15 mouse cellular contexts compared by ENCODE assay signal in the genomic region with DNA sequence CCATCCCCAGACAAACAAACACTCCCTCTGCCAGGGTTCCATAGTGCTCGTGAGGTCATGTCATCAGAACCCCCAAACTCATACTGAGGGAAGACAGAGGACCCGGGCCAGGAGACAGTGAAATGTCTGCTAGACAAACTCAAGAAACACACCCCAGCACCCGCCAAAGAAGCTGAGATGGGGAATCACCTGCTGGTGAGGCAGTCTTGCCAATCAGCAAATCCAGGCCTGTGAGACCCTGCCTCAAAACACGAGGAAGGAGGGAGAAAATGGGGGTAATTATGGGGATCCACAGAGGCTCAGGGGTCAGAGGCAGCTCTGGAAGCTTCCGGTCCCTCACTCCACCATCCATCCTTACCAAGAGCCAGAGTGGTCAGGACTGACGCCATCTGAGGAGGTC. TPM values are rescaled to one million over a fixed set of nuclear protein-coding genes. Genes with fewer than 3 reads are reported as not detected.
DNase-seq lines count a peak whose midpoint lies in the region; ATAC-seq and TF ChIP-seq lines count a peak whose summit lies in the region.
"Had no signal": no experiment of that assay in that cellular context is flagged by ENCODE, and none has a peak within 500 bp of the region (broad histone marks: within the 10 kb centered on the region; RNA-seq: fewer than 3 reads in every experiment).

No protein-coding gene starts in this region.

- H3K4me2 ChIP-seq in kidney, embryonic 15.5 days: no peak overlapping the region
- peak overlapping the region; percentile 51 for H3K4me2 ChIP-seq in forebrain, embryonic 16.5 days (ENCODE audit: low read length)
- peak overlapping the region; percentile 41 for H3K4me2 ChIP-seq in midbrain, embryonic 13.5 days (replicated peaks)
- H3K4me2 ChIP-seq: liver, embryonic 15.5 days had no signal

- H3K36me3 ChIP-seq in kidney, embryonic 15.5 days: 0 out of 2 replicates have a peak, but pooled peaks cover 2% of the 10 kb centered on the region
- peaks cover 21% of the 10 kb centered on the region for H3K36me3 ChIP-seq in embryonic facial prominence, embryonic 10.5 days (replicated peaks)
- H3K36me3 ChIP-seq in forebrain, embryonic 16.5 days (ENCODE audit: control insufficient read depth, insufficient read depth): no peaks in the 10 kb centered on the region; the same call in 1 of the 2 replicates
- peaks cover 15% of the 10 kb centered on the region for H3K36me3 ChIP-seq in midbrain, embryonic 13.5 days
- H3K36me3 ChIP-seq: liver, embryonic 15.5 days had no signal

- H3K4me1 ChIP-seq in kidney, embryonic 15.5 days: peaks cover 87% of the 10 kb centered on the region
- peaks cover 77% of the 10 kb centered on the region for H3K4me1 ChIP-seq in embryonic facial prominence, embryonic 10.5 days
- H3K4me1 ChIP-seq in forebrain, embryonic 16.5 days (replicated peaks; ENCODE audit: control insufficient read depth, insufficient read depth, low read length): peaks cover 92% of the 10 kb centered on the region
- H3K4me1 ChIP-seq in midbrain, embryonic 13.5 days (replicated peaks): peaks cover 99% of the 10 kb centered on the region

- ATAC-seq in kidney, embryonic 15.5 days (replicated peaks; ENCODE audit: low FRiP score): no peak
- ATAC-seq in forebrain, embryonic 16.5 days: no peak
- no peak for ATAC-seq in midbrain, embryonic 13.5 days
- ATAC-seq: activated CD4-positive, CD25-positive, alpha-beta regulatory T cell, adult 4 months had no signal

- H3K27ac ChIP-seq in kidney, embryonic 15.5 days: peak overlapping the region; percentile 48; the same call in 1 of the 2 replicates
- peak overlapping the region; percentile 67 for H3K27ac ChIP-seq in embryonic facial prominence, embryonic 10.5 days (replicated peaks)
- H3K27ac ChIP-seq in forebrain, embryonic 16.5 days (ENCODE audit: low read length): peak overlapping the region; percentile 97
- peak overlapping the region; percentile 94 for H3K27ac ChIP-seq in midbrain, embryonic 13.5 days
- no peak overlapping the region for H3K27ac ChIP-seq in left cerebral cortex, adult 2 months
- H3K27ac ChIP-seq: gastrocnemius, adult 2 months; liver, embryonic 15.5 days had no signal

- no peak overlapping the region for H3K9ac ChIP-seq in kidney, embryonic 15.5 days
- H3K9ac ChIP-seq in forebrain, embryonic 16.5 days (replicated peaks; ENCODE audit: low read depth, low read length): peak overlapping the region; percentile 54
- 0 out of 2 replicates have a peak overlapping the region, but pooled peaks have one; percentile 32 for H3K9ac ChIP-seq in midbrain, embryonic 13.5 days (replicated peaks)
- H3K9ac ChIP-seq: liver, embryonic 15.5 days had no signal

- H3K27me3 ChIP-seq in kidney, embryonic 15.5 days: no peaks in the 10 kb centered on the region
- H3K27me3 ChIP-seq in embryonic facial prominence, embryonic 10.5 days (replicated peaks; ENCODE audit: low read depth, poor library complexity, severe bottlenecking): peaks cover 20% of the 10 kb centered on the region
- H3K27me3 ChIP-seq in forebrain, embryonic 16.5 days (replicated peaks; ENCODE audit: control insufficient read depth, insufficient read depth, low read length): no peaks in the 10 kb centered on the region
- H3K27me3 ChIP-seq in midbrain, embryonic 13.5 days: no peaks in the 10 kb centered on the region

- 60% methylated on average over 6 of the region's 6 CpGs for WGBS in kidney, embryonic 15.5 days
- 75% methylated on average over 6 of the region's 6 CpGs for WGBS in embryonic facial prominence, embryonic 10.5 days
- WGBS in forebrain, embryonic 16.5 days: 20% methylated on average over 6 of the region's 6 CpGs
- 71% methylated on average over 6 of the region's 6 CpGs for whole genome bisulfite sequencing in midbrain, embryonic 13.5 days

- no peak for DNase-seq in kidney, postnatal 36 days
- no peak for DNase-seq in embryonic facial prominence, embryonic 10.5 days (ENCODE audit: low spot score)
- DNase-seq in heart, postnatal 10 days: no peak
- no peak for DNase-seq in left cerebral cortex, adult 2 months (ENCODE audit: extremely low spot score in 1 of 2, low spot score in 2 of 2)
- no peak for DNase-seq in right cerebral cortex, adult 2 months (ENCODE audit: low spot score in 2 of 2)
- DNase-seq: gastrocnemius, adult 2 months; right cerebral cortex, adult 18-20 months had no signal

- no peak overlapping the region for H3K4me3 ChIP-seq in kidney, embryonic 15.5 days (replicated peaks)
- peak overlapping the region; percentile 3; the same call in 1 of the 2 replicates for H3K4me3 ChIP-seq in embryonic facial prominence, embryonic 10.5 days
- peak overlapping the region; percentile 34 for H3K4me3 ChIP-seq in forebrain, embryonic 16.5 days (replicated peaks; ENCODE audit: low read length)
- H3K4me3 ChIP-seq in midbrain, embryonic 13.5 days (replicated peaks): no peak overlapping the region
- no peak overlapping the region for H3K4me3 ChIP-seq in left cerebral cortex, adult 2 months
- H3K4me3 ChIP-seq: gastrocnemius, adult 2 months; liver, embryonic 15.5 days had no signal

- TF ChIP-seq CTCF in left cerebral cortex, adult 2 months (IDR thresholded peaks at IDR 0.05): no peak

- intact Hi-C loops in heart, postnatal 10 days (cut with DNase I): no loop called here
- intact Hi-C loops in left cerebral cortex, adult 2 months (cut with DNase I): no loop called here

- H3K9me3 ChIP-seq in kidney, embryonic 15.5 days (replicated peaks): no peaks in the 10 kb centered on the region
- H3K9me3 ChIP-seq in embryonic facial prominence, embryonic 10.5 days: peaks cover 5% of the 10 kb centered on the region; the same call in 1 of the 2 replicates
- H3K9me3 ChIP-seq in forebrain, embryonic 16.5 days (ENCODE audit: control insufficient read depth, low read length): no peaks in the 10 kb centered on the region
- no peaks in the 10 kb centered on the region for H3K9me3 ChIP-seq in midbrain, embryonic 13.5 days
- H3K9me3 ChIP-seq: liver, embryonic 15.5 days had no signal

RNA-seq across cellular contexts. Expression of a gene that starts 9.5 kb away (rescaled TPM):
- 81.5 and 95.6 TPM in 2 replicates for polyA plus RNA-seq in kidney, embryonic 15.5 days (2015; fragmentation: Nextera tagmentation; extraction: Ambion mirVana)
- polyA plus RNA-seq in embryonic facial prominence, embryonic 10.5 days (2016; fragmentation: Nextera tagmentation; extraction: Ambion mirVana): 85.0 and 86.4 TPM in 2 replicates
- polyA plus RNA-seq in forebrain, embryonic 16.5 days (2015; fragmentation: Nextera tagmentation; extraction: Ambion mirVana): 359 and 391 TPM in 2 replicates
- 278 and 317 TPM in 2 replicates for polyA plus RNA-seq in midbrain, embryonic 13.5 days (2015; fragmentation: Nextera tagmentation; extraction: Ambion mirVana)
- 10 to 100 TPM; 87.3 to 92.3 TPM for total RNA-seq in heart, postnatal 10 days (2021)
- 100 to 1,000 TPM; 645 to 696 TPM for total RNA-seq in left cerebral cortex, adult 2 months (2021)

RNA-seq across cellular contexts. Expression of a gene that starts 45.5 kb away (rescaled TPM):
- not detected in 2 replicates for polyA plus RNA-seq in kidney, embryonic 15.5 days (2015; fragmentation: Nextera tagmentation; extraction: Ambion mirVana)
- polyA plus RNA-seq in embryonic facial prominence, embryonic 10.5 days (2016; fragmentation: Nextera tagmentation; extraction: Ambion mirVana): not detected in 2 replicates
- polyA plus RNA-seq in forebrain, embryonic 16.5 days (2015; fragmentation: Nextera tagmentation; extraction: Ambion mirVana): 0.21 TPM in 1 of 2 replicates, not detected in the other
- 0.17 TPM in 1 of 2 replicates, not detected in the other for polyA plus RNA-seq in midbrain, embryonic 13.5 days (2015; fragmentation: Nextera tagmentation; extraction: Ambion mirVana)
- total RNA-seq in heart, postnatal 10 days (2021): not detected
- total RNA-seq in left cerebral cortex, adult 2 months (2021): not detected
- total RNA-seq: gastrocnemius, adult 2 months; MEL; monocyte, adult 5-6 weeks had no signal
- polyA plus RNA-seq: activated CD4-positive, CD25-positive, alpha-beta regulatory T cell, adult 4 months; heart, embryonic 16.5 days; liver, embryonic 15.5 days had no signal

Comparison
In these comparisons a context has a peak if more than half of its experiments do, and no peak if none do; other contexts are left out.
1. H3K4me3 ChIP-seq: peak in embryonic facial prominence, embryonic 10.5 days (single experiment) and forebrain, embryonic 16.5 days (single experiment); none in kidney, embryonic 15.5 days (single experiment), midbrain, embryonic 13.5 days (single experiment) and left cerebral cortex, adult 2 months (single experiment).